Mouse (Mus musculus) heart, postnatal 0 days (tissue): ENCODE measurements at regions not wholly inside any gene's neighbourhood (a gene's known extent, or its start where the extent isn't known, plus 50 kb on each side); places are given as distances from the start of the nearest gene placed in this dataset.

Experiments
- CTCF ChIP-seq: IDR thresholded peaks from 2 replicates; pipeline ENCODE4 v1.5.1; 2016; ENCODE audit warnings: antibody characterized with exemption, control low read depth, low read depth
- EP300 ChIP-seq: IDR thresholded peaks from 2 replicates; pipeline ENCODE4 v1.6.1; 2016; ENCODE audit warnings: antibody characterized with exemption, low read depth

- TF ChIP-seq EP300 (no peak), CTCF (no peak)
Measured at GRCm38 (mm10) chr8:6132243-6132751, 1027.1 kb upstream of the Slc10a2 start.
